Mouse (Mus musculus) cerebellum, adult 2 months (tissue): ENCODE data around the gene Faf1.

Experiments used
- CTCF ChIP-seq: fragments of 200-500 bp; IDR thresholded peaks from 2 replicates; pipeline ENCODE4 v1.5.1; 2011; ENCODE audit warnings: low read depth, mild to moderate bottlenecking, control low read depth, low read length, moderate library complexity, borderline replicate concordance; ENCODE audit not compliant: insufficient read depth
- POLR2A ChIP-seq: fragments of 200-500 bp; IDR thresholded peaks from 2 replicates; pipeline ENCODE4 v1.6.1; 2011; ENCODE audit warnings: low read length, control low read depth, borderline replicate concordance; ENCODE audit not compliant: insufficient read depth

DNA sequence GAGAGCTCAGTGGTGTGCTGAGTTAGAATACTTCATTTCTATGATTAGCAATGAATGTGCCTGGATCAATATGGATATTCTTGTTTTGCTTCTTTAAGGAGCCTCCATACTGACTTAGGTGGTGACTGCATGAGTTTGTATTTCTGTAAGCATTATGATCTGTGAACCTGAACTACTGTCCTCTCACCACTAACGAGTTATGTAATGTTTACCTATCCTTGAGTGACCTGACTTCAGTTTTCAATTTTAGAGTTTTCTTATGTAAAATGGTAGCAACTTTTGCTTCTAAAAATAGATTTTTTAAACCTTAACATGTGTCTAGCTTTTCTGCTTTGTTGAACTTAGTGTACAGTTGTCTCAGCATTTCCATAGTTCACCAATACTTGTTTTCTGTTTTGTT is 92.7 kb downstream of the Faf1 start:
- TF ChIP-seq POLR2A (no peak), CTCF (no peak)
